8 mouse cellular contexts compared by ENCODE assay signal in the genomic region with DNA sequence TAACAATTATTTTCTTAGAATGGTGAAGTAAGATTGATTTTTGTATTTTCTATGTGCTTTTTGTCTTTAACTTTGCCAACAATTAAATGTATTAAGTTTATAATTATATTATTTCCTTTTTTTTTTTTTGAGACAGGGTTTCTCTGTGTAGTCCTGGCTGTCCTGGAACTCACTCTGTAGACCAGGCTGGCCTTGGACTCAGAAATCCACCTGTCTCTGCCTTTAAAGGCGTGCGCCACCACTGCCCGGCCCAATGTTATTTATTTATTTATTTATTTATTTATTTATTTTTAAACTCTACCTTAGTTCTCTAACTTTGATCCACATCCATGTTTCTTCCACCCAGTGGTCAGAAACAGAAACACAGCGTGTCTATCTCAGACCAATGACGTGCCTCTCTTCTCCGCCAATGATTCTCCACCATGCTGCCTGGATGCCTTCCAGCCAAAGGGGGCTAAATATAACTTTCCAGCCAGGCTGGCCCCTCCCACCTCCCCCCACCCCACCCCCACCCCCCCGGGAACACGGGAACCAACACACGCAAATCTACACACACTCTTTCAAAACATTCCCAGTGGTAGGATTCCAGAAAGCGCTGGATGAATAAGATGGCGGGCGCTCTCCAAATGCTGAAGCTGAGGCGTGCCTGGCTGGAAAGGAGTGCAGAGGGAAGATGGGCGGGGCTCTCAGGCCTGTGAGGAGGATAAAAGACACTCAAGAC. TPM values are rescaled to one million over a fixed set of nuclear protein-coding genes. Genes with fewer than 3 reads are reported as not detected.
DNase-seq lines count a peak whose midpoint lies in the region; ATAC-seq lines count a peak whose summit lies in the region.

No protein-coding gene starts in this region.

- no peak overlapping the region for H3K9ac ChIP-seq in limb, embryonic 11.5 days (ENCODE audit: low read length)
- H3K9ac ChIP-seq in midbrain, embryonic 16.5 days (ENCODE audit: low read depth, low read length), result no peak overlapping the region

- H3K4me2 ChIP-seq in limb, embryonic 11.5 days (ENCODE audit: low read depth, severe bottlenecking), result no peak overlapping the region
- H3K4me2 ChIP-seq in midbrain, embryonic 16.5 days (ENCODE audit: low read length), result 0 out of 2 replicates have a peak overlapping the region, but pooled peaks have one; percentile 1

- peaks cover 11% of the 10 kb centered on the region for H3K4me1 ChIP-seq in forebrain, embryonic 10.5 days
- no peaks in the 10 kb centered on the region for H3K4me1 ChIP-seq in limb, embryonic 11.5 days (ENCODE audit: control insufficient read depth, insufficient read depth, low read length)
- H3K4me1 ChIP-seq in midbrain, embryonic 16.5 days (ENCODE audit: control insufficient read depth, insufficient read depth, low read length), result peaks cover 34% of the 10 kb centered on the region

- peak; percentile 68 for DNase-seq in urinary bladder, postnatal 14 days (ENCODE audit: low spot score)
- DNase-seq in urinary bladder, adult 18-20 months (ENCODE audit: low spot score in 2 of 2), result no peak
- DNase-seq in forebrain, embryonic 10.5 days (ENCODE audit: extremely low spot score, low spot score), result peak; percentile 72
- DNase-seq in heart, postnatal 4 days, result peak; percentile 89
- peak; percentile 85 for DNase-seq in limb, embryonic 11.5 days (ENCODE audit: low spot score)
- DNase-seq in layer of hippocampus, adult 9-11 months, result no peak

- peaks cover 3% of the 10 kb centered on the region; the same call in 1 of the 2 replicates for H3K27me3 ChIP-seq in forebrain, embryonic 10.5 days (ENCODE audit: poor library complexity, severe bottlenecking)
- H3K27me3 ChIP-seq in limb, embryonic 11.5 days (ENCODE audit: control insufficient read depth, insufficient read depth, low read length), result no peaks in the 10 kb centered on the region
- H3K27me3 ChIP-seq in midbrain, embryonic 16.5 days (ENCODE audit: control insufficient read depth, insufficient read depth, low read depth, low read length), result no peaks in the 10 kb centered on the region

- no peaks in the 10 kb centered on the region for H3K9me3 ChIP-seq in forebrain, embryonic 10.5 days
- H3K9me3 ChIP-seq in limb, embryonic 11.5 days (ENCODE audit: control insufficient read depth, low read length), result no peaks in the 10 kb centered on the region
- H3K9me3 ChIP-seq in midbrain, embryonic 16.5 days (replicated peaks; ENCODE audit: control insufficient read depth, low read length, poor library complexity, severe bottlenecking), result no peaks in the 10 kb centered on the region

- peak; percentile 74 for ATAC-seq in limb, embryonic 11.5 days (ENCODE audit: insufficient number of reproducible peaks, low FRiP score, low TSS enrichment, low read depth)
- no peak for ATAC-seq in midbrain, embryonic 16.5 days
- no peak for ATAC-seq in CD4-positive, CD25-positive, alpha-beta regulatory T cell, adult 4 months

- H3K36me3 ChIP-seq in forebrain, embryonic 10.5 days (replicated peaks), result no peaks in the 10 kb centered on the region
- H3K36me3 ChIP-seq in limb, embryonic 11.5 days (ENCODE audit: control insufficient read depth, insufficient read depth, low read length), result no peaks in the 10 kb centered on the region
- 0 out of 2 replicates have a peak, but pooled peaks cover 2% of the 10 kb centered on the region for H3K36me3 ChIP-seq in midbrain, embryonic 16.5 days (ENCODE audit: control insufficient read depth, insufficient read depth, low read length)

- 0 out of 2 replicates have a peak overlapping the region, but pooled peaks have one; percentile 40 for H3K27ac ChIP-seq in forebrain, embryonic 10.5 days
- H3K27ac ChIP-seq in limb, embryonic 11.5 days (replicated peaks; ENCODE audit: low read depth, low read length), result no peak overlapping the region
- no peak overlapping the region for H3K27ac ChIP-seq in midbrain, embryonic 16.5 days (ENCODE audit: low read length)

- peak overlapping the region; percentile 42 for H3K4me3 ChIP-seq in forebrain, embryonic 10.5 days
- H3K4me3 ChIP-seq in limb, embryonic 11.5 days (ENCODE audit: low read depth, low read length), result no peak overlapping the region
- H3K4me3 ChIP-seq in midbrain, embryonic 16.5 days (ENCODE audit: low read depth, low read length), result no peak overlapping the region

- WGBS in forebrain, embryonic 10.5 days, result 24% methylated on average over 14 of the region's 14 CpGs
- 25% methylated on average over 14 of the region's 14 CpGs for WGBS in limb, embryonic 11.5 days
- 23% methylated on average over 14 of the region's 14 CpGs for WGBS in midbrain, embryonic 16.5 days

RNA-seq across cellular contexts. Expression of a gene that starts 7.4 kb away (rescaled TPM):
- polyA plus RNA-seq in forebrain, embryonic 10.5 days (2016; fragmentation: Nextera tagmentation; extraction: Ambion mirVana), result 6.6 and 7.9 TPM in 2 replicates
- 1 to 10 TPM in 1 of 2 experiments, under 1 TPM in 1; 0.70 to 1.2 TPM for total RNA-seq in heart, postnatal 4 days (2021)
- 2.1 and 3.8 TPM in 2 replicates for polyA plus RNA-seq in limb, embryonic 11.5 days (2014; fragmentation: Nextera tagmentation; extraction: Ambion mirVana)
- polyA plus RNA-seq in midbrain, embryonic 16.5 days (2015; fragmentation: Nextera tagmentation; extraction: Ambion mirVana), result 113 and 120 TPM in 2 replicates
- not detected for polyA plus RNA-seq in CD4-positive, CD25-positive, alpha-beta regulatory T cell, adult 4 months (2017; shearing (Covaris generic))

RNA-seq across cellular contexts. Expression of a gene that starts 10.4 kb away (rescaled TPM):
- polyA plus RNA-seq in forebrain, embryonic 10.5 days (2016; fragmentation: Nextera tagmentation; extraction: Ambion mirVana), result 192 and 206 TPM in 2 replicates
- total RNA-seq in heart, postnatal 4 days (2021), result 100 to 1,000 TPM; 151 to 159 TPM
- 160 and 170 TPM in 2 replicates for polyA plus RNA-seq in limb, embryonic 11.5 days (2014; fragmentation: Nextera tagmentation; extraction: Ambion mirVana)
- 332 and 345 TPM in 2 replicates for polyA plus RNA-seq in midbrain, embryonic 16.5 days (2015; fragmentation: Nextera tagmentation; extraction: Ambion mirVana)
- 10 to 100 TPM; 43.8 to 48.0 TPM for polyA plus RNA-seq in CD4-positive, CD25-positive, alpha-beta regulatory T cell, adult 4 months (2017; shearing (Covaris generic))

RNA-seq across cellular contexts. Expression of a gene that starts 33.0 kb away (rescaled TPM):
- polyA plus RNA-seq in forebrain, embryonic 10.5 days (2016; fragmentation: Nextera tagmentation; extraction: Ambion mirVana), result 9.1 and 11.4 TPM in 2 replicates
- 10 to 100 TPM; 41.7 to 43.2 TPM for total RNA-seq in heart, postnatal 4 days (2021)
- polyA plus RNA-seq in limb, embryonic 11.5 days (2014; fragmentation: Nextera tagmentation; extraction: Ambion mirVana), result 17.0 and 17.2 TPM in 2 replicates
- polyA plus RNA-seq in midbrain, embryonic 16.5 days (2015; fragmentation: Nextera tagmentation; extraction: Ambion mirVana), result 12.6 and 15.3 TPM in 2 replicates
- polyA plus RNA-seq in CD4-positive, CD25-positive, alpha-beta regulatory T cell, adult 4 months (2017; shearing (Covaris generic)), result 10 to 100 TPM in 1 of 2 experiments, 1 to 10 TPM in 1; 4.0 to 14.7 TPM

RNA-seq across cellular contexts. Expression of a gene that starts 44.4 kb away (rescaled TPM):
- 21.3 and 21.4 TPM in 2 replicates for polyA plus RNA-seq in forebrain, embryonic 10.5 days (2016; fragmentation: Nextera tagmentation; extraction: Ambion mirVana)
- 10 to 100 TPM; 25.7 to 26.6 TPM for total RNA-seq in heart, postnatal 4 days (2021)
- polyA plus RNA-seq in limb, embryonic 11.5 days (2014; fragmentation: Nextera tagmentation; extraction: Ambion mirVana), result 17.8 and 20.3 TPM in 2 replicates
- 16.9 and 18.4 TPM in 2 replicates for polyA plus RNA-seq in midbrain, embryonic 16.5 days (2015; fragmentation: Nextera tagmentation; extraction: Ambion mirVana)
- 10 to 100 TPM; 24.2 to 39.3 TPM for polyA plus RNA-seq in CD4-positive, CD25-positive, alpha-beta regulatory T cell, adult 4 months (2017; shearing (Covaris generic))

RNA-seq across cellular contexts. Expression of a gene that starts 55.8 kb away (rescaled TPM):
- 191 and 202 TPM in 2 replicates for polyA plus RNA-seq in forebrain, embryonic 10.5 days (2016; fragmentation: Nextera tagmentation; extraction: Ambion mirVana)
- total RNA-seq in heart, postnatal 4 days (2021), result 10 to 100 TPM; 49.6 to 50.1 TPM
- 167 and 170 TPM in 2 replicates for polyA plus RNA-seq in limb, embryonic 11.5 days (2014; fragmentation: Nextera tagmentation; extraction: Ambion mirVana)
- 123 and 128 TPM in 2 replicates for polyA plus RNA-seq in midbrain, embryonic 16.5 days (2015; fragmentation: Nextera tagmentation; extraction: Ambion mirVana)
- polyA plus RNA-seq in CD4-positive, CD25-positive, alpha-beta regulatory T cell, adult 4 months (2017; shearing (Covaris generic)), result 10 to 100 TPM; 20.4 to 33.2 TPM

Comparison
In these comparisons a context has a peak if more than half of its experiments do, and no peak if none do; other contexts are left out.
1. DNase-seq: peak in urinary bladder, postnatal 14 days (single experiment), forebrain, embryonic 10.5 days (single experiment), heart, postnatal 4 days (single experiment) and limb, embryonic 11.5 days (single experiment); none in urinary bladder, adult 18-20 months (0 of 2) and layer of hippocampus, adult 9-11 months (single experiment).
2. RNA of a gene that starts 7.4 kb away (polyA plus RNA-seq): 113 to 120 TPM in midbrain, embryonic 16.5 days; 6.6 to 7.9 TPM in forebrain, embryonic 10.5 days, 2.1 to 3.8 TPM in limb, embryonic 11.5 days and not detected in CD4-positive, CD25-positive, alpha-beta regulatory T cell, adult 4 months; every median in the first group is over 10 times any median in the second.